Mouse (Mus musculus) leukemia stem cell, adult 10-12 weeks (primary cell): Measurements from ENCODE around the gene Izumo4. TPM values are rescaled to one million over a fixed set of nuclear protein-coding genes. Genes with fewer than 3 reads are reported as not detected.

Experiments
- polyA plus RNA-seq: library from polyadenylated mRNA; stranded (reverse); fragments of >175 nt; gene quantifications from 2 replicates; pipeline ENCODE4 v1.2.3, GENCODE M21; 2012; ENCODE audit warnings: low replicate concordance

Gene Izumo4
- 8.8 and 12.5 TPM in 2 replicates for polyA plus RNA-seq

DNA sequence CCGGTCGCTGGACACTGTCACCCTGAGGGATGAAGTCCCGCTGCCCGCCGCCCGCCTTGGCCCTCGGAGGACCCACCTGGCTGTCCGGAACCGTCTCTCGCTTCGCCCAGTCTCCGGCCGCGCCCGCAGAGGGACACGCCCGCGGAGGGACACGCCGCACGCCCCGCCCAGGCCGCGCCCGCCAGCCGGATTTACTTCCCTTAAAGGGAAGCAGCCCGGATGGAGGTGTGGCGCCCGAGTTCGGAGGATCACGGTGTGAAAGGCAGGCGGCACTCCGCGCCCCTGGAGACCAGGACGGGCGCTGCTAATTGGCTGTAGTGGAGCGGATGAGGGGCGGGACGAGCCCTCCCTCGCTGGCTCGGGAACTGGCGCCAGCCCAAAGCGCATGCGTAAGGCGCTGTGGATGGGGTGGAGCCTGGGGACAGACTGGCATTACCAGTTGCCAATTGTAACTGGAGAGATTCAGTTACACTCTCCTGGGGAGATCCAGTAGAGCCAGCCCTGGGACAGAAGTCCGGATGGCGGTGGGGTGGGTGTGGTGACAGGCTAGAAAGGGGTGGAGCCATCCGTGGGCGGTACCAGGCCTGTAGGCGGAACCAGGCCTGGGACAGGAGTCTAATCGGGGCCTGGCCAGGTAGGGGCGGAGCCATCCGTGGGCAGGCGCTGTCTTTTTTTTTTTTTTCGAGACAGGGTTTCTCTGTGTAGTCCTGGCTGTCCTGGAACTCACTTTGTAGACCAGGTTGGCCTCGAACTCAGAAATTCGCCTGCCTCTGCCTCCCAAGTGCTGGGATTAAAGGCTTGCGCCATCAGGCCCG, at the start of gene Izumo4, which contains the start of gene Mob3a:
TSS of gene Izumo4 (plus strand) at position 464 of the 815 bp plus-strand sequence.
TSS of gene Mob3a (minus strand) at position 257 of the 815 bp plus-strand sequence.

DNA sequence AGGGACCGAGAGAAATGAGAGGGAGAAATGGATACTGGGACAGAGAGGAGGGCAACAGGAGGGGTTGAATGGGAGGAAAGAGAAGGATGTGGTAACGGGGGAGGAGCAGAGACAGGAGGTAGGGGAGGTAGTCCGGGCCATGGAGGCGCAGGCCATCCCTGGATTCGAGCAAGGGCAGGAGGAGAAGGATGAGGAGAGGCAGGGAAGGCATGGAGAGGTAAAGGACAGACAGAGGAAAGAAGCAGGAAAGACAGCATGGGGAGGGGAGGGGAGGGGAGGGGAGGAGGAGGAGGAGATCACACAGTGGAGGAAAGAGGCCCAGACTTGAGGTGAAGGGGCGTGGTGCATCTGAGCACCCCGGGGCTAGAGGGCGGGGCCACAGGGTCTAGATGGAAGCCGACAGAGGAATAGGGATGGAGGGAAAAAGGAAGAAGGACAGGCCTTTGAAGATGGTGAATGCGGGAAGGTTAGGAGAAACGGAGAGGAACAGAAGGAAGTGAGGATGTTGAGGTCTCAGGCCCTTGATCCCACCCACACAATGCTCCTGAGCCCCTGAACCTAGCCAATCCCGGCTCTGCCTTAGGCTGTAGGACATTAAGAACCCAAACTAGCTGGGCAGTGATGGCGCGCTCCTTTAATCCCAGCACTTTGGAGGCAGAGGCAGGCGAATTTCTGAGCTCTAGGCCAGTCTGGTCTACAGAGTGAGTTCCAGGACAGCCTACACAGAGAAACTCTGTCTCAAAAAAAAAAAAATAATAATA, 44.9 kb upstream of the Izumo4 start, which contains the start of gene Btbd2:
TSS of gene Btbd2 (minus strand) at position 209 of the 761 bp plus-strand sequence.

DNA sequence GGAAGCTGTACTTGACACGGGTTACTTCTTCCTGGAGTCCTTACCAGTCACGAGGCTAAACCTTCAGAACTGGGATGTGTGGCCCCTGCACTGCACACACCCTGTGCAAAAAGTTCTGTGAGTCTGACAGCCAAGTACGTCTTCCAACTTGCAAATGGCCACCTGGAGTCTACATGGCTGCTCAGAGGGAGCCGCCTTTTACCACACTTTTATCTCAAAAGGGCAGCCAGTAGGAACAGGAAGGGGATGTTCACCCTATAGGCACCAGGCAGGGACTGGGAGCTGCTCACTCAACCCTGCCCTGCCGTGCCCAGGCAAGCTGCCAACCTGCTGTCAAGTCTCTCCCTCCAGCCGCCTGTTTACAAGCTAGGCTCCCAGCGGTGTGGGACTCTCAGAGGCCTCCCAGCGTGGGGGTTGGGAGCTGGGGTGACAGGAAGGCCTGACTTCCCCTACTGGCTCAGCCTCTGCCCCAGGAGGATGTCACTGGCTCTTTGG, 24.0 kb upstream of the Izumo4 start, which contains the start of gene Mknk2:
TSS of gene Mknk2 (minus strand) at position 171 of the 495 bp plus-strand sequence.

DNA sequence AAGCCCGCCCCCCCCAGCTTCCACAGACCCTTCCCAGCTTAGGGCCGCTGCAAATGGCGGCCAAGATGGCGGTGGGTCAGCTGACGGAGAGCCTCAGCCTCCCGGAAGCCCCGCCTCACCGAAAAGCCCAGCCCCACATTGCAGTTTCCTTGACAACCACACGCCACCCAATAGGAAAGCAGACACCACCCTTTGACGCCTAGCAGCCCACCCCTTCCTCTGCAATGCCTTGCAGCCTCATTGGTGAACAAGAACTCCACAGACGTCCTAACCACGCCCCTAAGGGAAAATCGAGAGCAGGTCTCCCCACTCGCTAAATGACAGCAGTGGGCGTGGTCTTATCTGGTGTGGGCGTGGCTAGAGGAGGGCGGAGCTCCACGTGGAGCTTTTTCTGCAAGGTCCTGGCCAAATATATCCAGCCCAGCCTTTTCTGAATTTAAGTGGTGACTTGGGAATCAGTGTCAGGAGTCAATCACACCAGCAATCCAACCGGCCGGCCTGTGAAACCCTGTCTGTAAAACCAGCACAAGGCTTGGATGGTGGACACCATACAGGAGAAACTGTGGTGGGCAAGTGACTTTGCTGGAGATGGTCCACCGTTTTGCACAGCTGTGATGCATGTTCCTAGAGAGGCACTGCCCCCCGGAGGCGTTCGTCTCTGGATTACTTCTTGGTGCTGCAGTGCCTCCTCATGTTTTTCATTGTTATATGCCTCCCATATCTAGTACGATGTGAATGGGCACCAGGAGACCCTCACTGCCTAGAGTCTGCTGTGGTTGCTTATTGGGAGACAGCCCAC, 40.4 kb downstream of the Izumo4 start, which contains the start of gene Ap3d1:
TSS of gene Ap3d1 (minus strand) at position 85 of the 799 bp plus-strand sequence.

DNA sequence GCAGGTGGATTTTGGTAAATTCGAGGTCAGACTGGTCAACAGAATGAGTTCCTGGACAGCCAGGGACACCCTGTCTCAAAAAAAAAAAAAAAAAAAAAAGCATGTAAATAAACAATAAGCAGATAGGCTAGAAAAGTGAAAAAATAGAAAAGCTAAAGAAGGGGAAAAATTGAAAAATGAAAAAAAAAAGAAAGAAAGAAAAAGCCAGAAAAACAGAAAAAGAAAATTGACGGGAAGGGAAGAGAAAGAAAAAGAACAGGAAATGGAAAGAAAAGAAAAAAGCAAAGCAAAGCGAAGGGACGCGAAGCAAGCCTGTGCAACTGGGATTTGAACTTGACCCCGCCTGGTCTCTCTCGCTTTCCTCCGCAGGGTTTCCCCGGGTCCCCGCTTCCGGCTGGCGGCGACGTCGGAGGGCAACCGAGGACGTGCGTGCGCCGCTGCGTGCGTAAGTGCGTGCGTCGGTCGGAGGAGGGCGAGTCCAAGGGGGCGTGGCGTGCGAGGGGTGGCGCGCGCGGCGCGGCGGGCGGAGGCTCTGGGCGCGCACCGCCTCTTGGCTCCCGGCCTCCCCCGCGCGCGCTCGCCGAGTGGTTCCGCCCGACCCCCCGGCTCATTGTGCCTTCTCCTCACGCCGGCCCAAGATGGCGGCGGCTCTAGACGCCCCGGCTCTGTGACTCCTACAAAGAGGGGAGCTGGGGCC, 52.8 kb downstream of the Izumo4 start, which contains the start of gene Dot1l:
TSS of gene Dot1l (plus strand) at position 613 of the 697 bp plus-strand sequence.

Other genes with a start within 250 kb of the Izumo4 start
- not detected in 2 replicates for gene Onecut3, start 207.3 kb upstream of the Izumo4 start, polyA plus RNA-seq
- not detected in 2 replicates for gene Atp8b3, start 163.1 kb upstream of the Izumo4 start, polyA plus RNA-seq
- 189 and 285 TPM in 2 replicates for gene Rexo1, start 140.6 kb upstream of the Izumo4 start, polyA plus RNA-seq
- 191 and 227 TPM in 2 replicates for gene Klf16, start 124.9 kb upstream of the Izumo4 start, polyA plus RNA-seq
- 634 and 1,312 TPM in 2 replicates for gene Abhd17a, start 111.8 kb upstream of the Izumo4 start, polyA plus RNA-seq
- 82.3 and 112 TPM in 2 replicates for gene Scamp4, start 99.3 kb upstream of the Izumo4 start, polyA plus RNA-seq
- 31.5 and 42.1 TPM in 2 replicates for gene Adat3, start 99.3 kb upstream of the Izumo4 start, polyA plus RNA-seq
- gene Gm49322, start 96.2 kb upstream of the Izumo4 start, polyA plus RNA-seq = 1.0 and 3.8 TPM in 2 replicates
- gene Csnk1g2, start 79.3 kb upstream of the Izumo4 start, polyA plus RNA-seq = 465 and 492 TPM in 2 replicates
- 22.7 and 32.6 TPM in 2 replicates for gene Btbd2, start 45.1 kb upstream of the Izumo4 start, polyA plus RNA-seq
- gene Mknk2, start 24.1 kb upstream of the Izumo4 start, polyA plus RNA-seq = 655 and 955 TPM in 2 replicates
- 20.5 and 25.8 TPM in 2 replicates for gene Mob3a, start 207 bp upstream of the Izumo4 start, polyA plus RNA-seq
- gene Ap3d1, start 40.1 kb downstream of the Izumo4 start, polyA plus RNA-seq = 30.9 and 34.8 TPM in 2 replicates
- 210 and 242 TPM in 2 replicates for gene Dot1l, start 53.0 kb downstream of the Izumo4 start, polyA plus RNA-seq
- gene Sf3a2, start 96.0 kb downstream of the Izumo4 start, polyA plus RNA-seq = 1,203 and 1,963 TPM in 2 replicates
- gene Plekhj1, start 96.4 kb downstream of the Izumo4 start, polyA plus RNA-seq = 158 and 168 TPM in 2 replicates
- 1.6 and 3.6 TPM in 2 replicates for gene Amh, start 103.1 kb downstream of the Izumo4 start, polyA plus RNA-seq
- not detected in 2 replicates for gene Jsrp1, start 111.3 kb downstream of the Izumo4 start, polyA plus RNA-seq
- gene Oaz1, start 124.5 kb downstream of the Izumo4 start, polyA plus RNA-seq = 1,955 and 2,032 TPM in 2 replicates
- 0.27 and 0.65 TPM in 2 replicates for gene Lingo3, start 141.9 kb downstream of the Izumo4 start, polyA plus RNA-seq
- 82.8 and 101 TPM in 2 replicates for gene Lsm7, start 153.0 kb downstream of the Izumo4 start, polyA plus RNA-seq
- gene Sppl2b, start 153.1 kb downstream of the Izumo4 start, polyA plus RNA-seq = 289 and 463 TPM in 2 replicates
- gene Tmprss9, start 169.7 kb downstream of the Izumo4 start, polyA plus RNA-seq = 0.36 and 1.6 TPM in 2 replicates
- 135 and 264 TPM in 2 replicates for gene Timm13, start 198.8 kb downstream of the Izumo4 start, polyA plus RNA-seq
- 5.7 and 6.6 TPM in 2 replicates for gene Lmnb2, start 216.1 kb downstream of the Izumo4 start, polyA plus RNA-seq
- gene Gadd45b, start 227.9 kb downstream of the Izumo4 start, polyA plus RNA-seq = 5.7 and 9.6 TPM in 2 replicates